Mouse (Mus musculus): ENCODE measurements at regions not wholly inside any gene's neighbourhood (a gene's known extent, or its start where the extent isn't known, plus 50 kb on each side); places are given as distances from the start of the nearest gene placed in this dataset.

GRCm38 (mm10) chr10:68909018-68909417, 185.6 kb downstream of the Tmem26 start:
- Histone ChIP-seq H3K9ac (ENCODE audit: low read depth, low read length) (no peak overlapping the region), H3K9me3 (ENCODE audit: control insufficient read depth, low read length) (no peaks in the 10 kb centered on the region), H3K4me3 (ENCODE audit: low read depth, low read length) (no peak overlapping the region), H3K4me2 (replicated peaks; ENCODE audit: low read depth, low read length) (no peak overlapping the region), H3K27ac (ENCODE audit: low read depth, low read length) (no peak overlapping the region), H3K4me1 (replicated peaks; ENCODE audit: control insufficient read depth, insufficient read depth, low read length) (no peaks in the 10 kb centered on the region), H3K27me3 (ENCODE audit: control insufficient read depth, insufficient read depth, low read length) (no peaks in the 10 kb centered on the region), H3K36me3 (ENCODE audit: control insufficient read depth, insufficient read depth, low read length) (no peaks in the 10 kb centered on the region)
- 66% methylated on average over 10 of the region's 10 CpGs for WGBS
- DNase-seq (ENCODE audit: low spot score) (peak; percentile 12), ATAC-seq (ENCODE audit: low FRiP score) (no peak)

- Histone ChIP-seq H3K27me3 (ENCODE audit: control insufficient read depth, insufficient read depth, low read length) (no peaks in the 10 kb centered on the region), H3K9ac (ENCODE audit: low read depth, low read length) (no peak overlapping the region), H3K4me3 (ENCODE audit: low read depth, low read length) (no peak overlapping the region), H3K9me3 (ENCODE audit: control insufficient read depth, low read length) (no peaks in the 10 kb centered on the region), H3K27ac (ENCODE audit: low read depth, low read length) (no peak overlapping the region), H3K4me1 (replicated peaks; ENCODE audit: control insufficient read depth, insufficient read depth, low read length) (no peaks in the 10 kb centered on the region), H3K36me3 (ENCODE audit: control insufficient read depth, insufficient read depth, low read length) (no peaks in the 10 kb centered on the region), H3K4me2 (replicated peaks; ENCODE audit: low read depth, low read length) (no peak overlapping the region)
- ATAC-seq (ENCODE audit: low FRiP score) (no peak), DNase-seq (ENCODE audit: low spot score) (no peak)
- WGBS, result 81% methylated on average over 7 of the region's 7 CpGs
These were observed 192.7 kb downstream of the Tmem26 start for GRCm38 (mm10) chr10:68916147-68916546.

- Histone ChIP-seq H3K27ac (ENCODE audit: low read depth, low read length) (no peak overlapping the region), H3K4me1 (replicated peaks; ENCODE audit: control insufficient read depth, insufficient read depth, low read length) (no peaks in the 10 kb centered on the region), H3K36me3 (ENCODE audit: control insufficient read depth, insufficient read depth, low read length) (no peaks in the 10 kb centered on the region), H3K4me3 (ENCODE audit: low read depth, low read length) (no peak overlapping the region), H3K9ac (ENCODE audit: low read depth, low read length) (no peak overlapping the region), H3K27me3 (ENCODE audit: control insufficient read depth, insufficient read depth, low read length) (no peaks in the 10 kb centered on the region), H3K4me2 (replicated peaks; ENCODE audit: low read depth, low read length) (no peak overlapping the region), H3K9me3 (ENCODE audit: control insufficient read depth, low read length) (no peaks in the 10 kb centered on the region)
- WGBS, result 86% methylated on average over 5 of the region's 5 CpGs
- no peak for DNase-seq (ENCODE audit: low spot score)
- no peak for ATAC-seq (ENCODE audit: low FRiP score)
These were observed 212.4 kb downstream of the Tmem26 start for GRCm38 (mm10) chr10:68935843-68936242.

- H3K27me3 ChIP-seq (ENCODE audit: control insufficient read depth, insufficient read depth, low read length), result no peaks in the 10 kb centered on the region
- H3K4me2 ChIP-seq (replicated peaks; ENCODE audit: low read depth, low read length), result no peak overlapping the region
- H3K4me3 ChIP-seq (ENCODE audit: low read depth, low read length), result no peak overlapping the region
- no peak for ATAC-seq (ENCODE audit: low FRiP score)
- DNase-seq (ENCODE audit: low spot score), result no peak
- no peaks in the 10 kb centered on the region for H3K36me3 ChIP-seq (ENCODE audit: control insufficient read depth, insufficient read depth, low read length)
- 64% methylated on average over 5 of the region's 6 CpGs for WGBS
- no peaks in the 10 kb centered on the region for H3K9me3 ChIP-seq (ENCODE audit: control insufficient read depth, low read length)
- no peaks in the 10 kb centered on the region for H3K4me1 ChIP-seq (replicated peaks; ENCODE audit: control insufficient read depth, insufficient read depth, low read length)
- no peak overlapping the region for H3K27ac ChIP-seq (ENCODE audit: low read depth, low read length)
- H3K9ac ChIP-seq (ENCODE audit: low read depth, low read length), result no peak overlapping the region
These were observed 208.0 kb upstream of the Rhobtb1 start for GRCm38 (mm10) chr10:68943239-68943638.

- no peaks in the 10 kb centered on the region for H3K9me3 ChIP-seq (ENCODE audit: control insufficient read depth, low read length)
- H3K27ac ChIP-seq (ENCODE audit: low read depth, low read length), result no peak overlapping the region
- no peak overlapping the region for H3K9ac ChIP-seq (ENCODE audit: low read depth, low read length)
- no peak for DNase-seq (ENCODE audit: low spot score)
- H3K36me3 ChIP-seq (ENCODE audit: control insufficient read depth, insufficient read depth, low read length), result no peaks in the 10 kb centered on the region
- H3K27me3 ChIP-seq (ENCODE audit: control insufficient read depth, insufficient read depth, low read length), result no peaks in the 10 kb centered on the region
- 85% methylated on average over 7 of the region's 7 CpGs for whole genome bisulfite sequencing
- no peak for ATAC-seq (ENCODE audit: low FRiP score)
- no peaks in the 10 kb centered on the region for H3K4me1 ChIP-seq (replicated peaks; ENCODE audit: control insufficient read depth, insufficient read depth, low read length)
- H3K4me3 ChIP-seq (ENCODE audit: low read depth, low read length), result no peak overlapping the region
- H3K4me2 ChIP-seq (replicated peaks; ENCODE audit: low read depth, low read length), result no peak overlapping the region
These were observed 194.7 kb upstream of the Rhobtb1 start for GRCm38 (mm10) chr10:68956539-68956938.

GRCm38 (mm10) chr10:68961376-68961775, 189.9 kb upstream of the Rhobtb1 start:
- no peaks in the 10 kb centered on the region for H3K27me3 ChIP-seq (ENCODE audit: control insufficient read depth, insufficient read depth, low read length)
- H3K9ac ChIP-seq (ENCODE audit: low read depth, low read length), result no peak overlapping the region
- DNase-seq (ENCODE audit: low spot score) (no peak), ATAC-seq (ENCODE audit: low FRiP score) (no peak)
- H3K4me3 ChIP-seq (ENCODE audit: low read depth, low read length), result no peak overlapping the region
- no peaks in the 10 kb centered on the region for H3K36me3 ChIP-seq (ENCODE audit: control insufficient read depth, insufficient read depth, low read length)
- no peak overlapping the region for H3K27ac ChIP-seq (ENCODE audit: low read depth, low read length)
- WGBS, result 94% methylated on average over 1 of the region's 1 CpGs
- no peak overlapping the region for H3K4me2 ChIP-seq (replicated peaks; ENCODE audit: low read depth, low read length)
- H3K4me1 ChIP-seq (replicated peaks; ENCODE audit: control insufficient read depth, insufficient read depth, low read length), result no peaks in the 10 kb centered on the region
- no peaks in the 10 kb centered on the region for H3K9me3 ChIP-seq (ENCODE audit: control insufficient read depth, low read length)

- Histone ChIP-seq H3K9ac (ENCODE audit: low read depth, low read length) (no peak overlapping the region), H3K9me3 (ENCODE audit: control insufficient read depth, low read length) (no peaks in the 10 kb centered on the region), H3K36me3 (ENCODE audit: control insufficient read depth, insufficient read depth, low read length) (no peaks in the 10 kb centered on the region), H3K27me3 (ENCODE audit: control insufficient read depth, insufficient read depth, low read length) (no peaks in the 10 kb centered on the region), H3K4me3 (ENCODE audit: low read depth, low read length) (no peak overlapping the region), H3K27ac (ENCODE audit: low read depth, low read length) (no peak overlapping the region), H3K4me1 (replicated peaks; ENCODE audit: control insufficient read depth, insufficient read depth, low read length) (no peaks in the 10 kb centered on the region), H3K4me2 (replicated peaks; ENCODE audit: low read depth, low read length) (no peak overlapping the region)
- 84% methylated on average over 8 of the region's 8 CpGs for WGBS
- DNase-seq (ENCODE audit: low spot score) (no peak), ATAC-seq (ENCODE audit: low FRiP score) (no peak)
These were observed 188.1 kb upstream of the Rhobtb1 start for GRCm38 (mm10) chr10:68963090-68963489.

- Histone ChIP-seq H3K4me2 (replicated peaks; ENCODE audit: low read depth, low read length) (no peak overlapping the region), H3K27me3 (ENCODE audit: control insufficient read depth, insufficient read depth, low read length) (no peaks in the 10 kb centered on the region), H3K27ac (ENCODE audit: low read depth, low read length) (no peak overlapping the region), H3K9ac (ENCODE audit: low read depth, low read length) (no peak overlapping the region), H3K4me3 (ENCODE audit: low read depth, low read length) (no peak overlapping the region), H3K4me1 (replicated peaks; ENCODE audit: control insufficient read depth, insufficient read depth, low read length) (no peaks in the 10 kb centered on the region), H3K36me3 (ENCODE audit: control insufficient read depth, insufficient read depth, low read length) (no peaks in the 10 kb centered on the region), H3K9me3 (ENCODE audit: control insufficient read depth, low read length) (no peaks in the 10 kb centered on the region)
- no peak for DNase-seq (ENCODE audit: low spot score)
- 96% methylated on average over 1 of the region's 1 CpGs for WGBS
- no peak for ATAC-seq (ENCODE audit: low FRiP score)
These were observed 186.0 kb upstream of the Rhobtb1 start for GRCm38 (mm10) chr10:68965271-68965670.

GRCm38 (mm10) chr10:68967976-68968968, 183.0 kb upstream of the Rhobtb1 start:
- 59% methylated on average over 15 of the region's 15 CpGs for WGBS
- Histone ChIP-seq H3K27ac (ENCODE audit: low read depth, low read length) (no peak overlapping the region), H3K4me3 (ENCODE audit: low read depth, low read length) (no peak overlapping the region), H3K9ac (ENCODE audit: low read depth, low read length) (no peak overlapping the region), H3K9me3 (ENCODE audit: control insufficient read depth, low read length) (no peaks in the 10 kb centered on the region), H3K27me3 (ENCODE audit: control insufficient read depth, insufficient read depth, low read length) (no peaks in the 10 kb centered on the region), H3K36me3 (ENCODE audit: control insufficient read depth, insufficient read depth, low read length) (no peaks in the 10 kb centered on the region), H3K4me2 (replicated peaks; ENCODE audit: low read depth, low read length) (no peak overlapping the region), H3K4me1 (replicated peaks; ENCODE audit: control insufficient read depth, insufficient read depth, low read length) (no peaks in the 10 kb centered on the region)
- DNase-seq (ENCODE audit: low spot score) (no peak), ATAC-seq (ENCODE audit: low FRiP score) (0 out of 2 replicates have a peak, but pooled peaks have one; percentile 35)
